Mouse (Mus musculus) embryonic facial prominence, embryonic 10.5 days (tissue): ENCODE measurements around the gene Igflr1. TPM values are rescaled to one million over a fixed set of nuclear protein-coding genes. Genes with fewer than 3 reads are reported as not detected.
A peak's percentile ranks its signal among the peaks of the same experiment; 100 is the strongest.

Experiments used
- DNase-seq: peaks from one replicate; pipeline ENCODE4 v3.0.0-alpha.2; 2017; ENCODE audit warnings: low spot score
- H3K27ac ChIP-seq: fragments of 300-500 bp; sonication (generic); replicated peaks from 2 replicates; pipeline ENCODE4 v1.5.1; 2016; ENCODE audit warnings: mild to moderate bottlenecking
- H3K27me3 ChIP-seq: fragments of 300-500 bp; sonication (generic); replicated peaks from 2 replicates; pipeline ENCODE4 v1.6.1; 2016; ENCODE audit warnings: low read depth, mild to moderate bottlenecking; ENCODE audit not compliant: poor library complexity, severe bottlenecking
- H3K36me3 ChIP-seq: fragments of 300-500 bp; sonication (generic); replicated peaks from 2 replicates; pipeline ENCODE4 v1.6.1; 2016; ENCODE audit warnings: mild to moderate bottlenecking, moderate library complexity
- H3K4me1 ChIP-seq: fragments of 300-500 bp; sonication (generic); 2 replicates; pipeline ENCODE4 v1.6.1; 2016
- H3K4me3 ChIP-seq: fragments of 300-500 bp; sonication (generic); 2 replicates; pipeline ENCODE4 v1.5.1; 2016; ENCODE audit warnings: mild to moderate bottlenecking, moderate library complexity
- H3K9me3 ChIP-seq: fragments of 300-500 bp; sonication (generic); 2 replicates; pipeline ENCODE4 v1.6.1; 2016; ENCODE audit warnings: mild to moderate bottlenecking
- WGBS: fragments of 180-500 bp; shearing (Covaris S2); methylation state at CpG from one replicate; pipeline ENCODE4 v1.1.7; 2016; 5-methylcytosine and 5-hydroxymethylcytosine counted together
- polyA plus RNA-seq: library from polyadenylated mRNA; unstranded; fragments of >200 nt; fragmentation: Nextera tagmentation; extraction: Ambion mirVana; gene quantifications from 2 replicates; pipeline ENCODE4 v1.2.1, GENCODE M21; 2016

Igflr1 gene
- polyA plus RNA-seq, 1 experiment from 2014 or later, result 4.6 TPM

DNA sequence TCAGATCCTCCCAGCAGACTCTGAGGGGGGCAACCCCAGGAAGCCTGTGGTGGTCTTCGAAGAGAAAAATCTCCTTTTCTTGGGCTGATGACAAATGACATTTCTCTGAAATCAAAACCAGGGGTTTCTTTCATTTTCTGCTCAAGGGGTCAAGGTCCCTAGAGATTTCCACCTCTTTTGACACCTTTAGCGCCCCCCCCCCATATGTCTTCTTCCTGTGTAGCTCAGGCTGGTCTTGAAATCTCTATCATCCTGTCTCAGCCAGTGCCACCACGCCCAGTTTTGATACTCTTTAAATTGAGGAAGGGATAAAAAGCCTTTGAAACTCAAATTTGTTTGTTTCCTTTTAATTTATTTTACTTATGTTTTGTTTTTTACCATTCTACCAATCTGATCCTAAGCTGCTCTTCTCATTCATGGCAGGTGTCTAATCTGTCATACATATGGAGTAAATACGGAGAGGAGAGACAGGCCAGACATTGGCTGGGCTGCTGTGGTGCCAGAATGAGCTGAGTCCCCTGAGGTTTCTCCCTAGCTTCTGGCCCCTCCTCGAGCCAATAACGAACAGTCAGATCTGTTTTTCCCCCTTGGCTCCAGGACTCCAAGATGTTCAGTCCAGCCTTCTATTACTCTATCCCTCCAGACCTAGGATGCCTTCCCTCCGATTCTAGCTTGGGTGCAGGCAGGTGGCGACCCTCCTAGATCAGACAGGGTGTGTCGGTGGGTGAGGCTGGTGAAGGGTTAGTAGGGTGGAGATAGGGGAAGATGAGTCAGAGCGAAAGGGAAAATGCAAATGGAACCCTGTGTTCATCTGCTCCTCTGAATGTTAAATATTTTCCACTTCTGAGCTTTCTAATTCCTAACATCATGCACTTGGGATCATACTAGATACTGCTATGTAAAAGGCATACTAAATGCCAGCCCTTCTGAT is 28.6 kb downstream of the Igflr1 start:
- Histone ChIP-seq H3K27ac (no peak overlapping the region), H3K9me3 (no peaks in the 10 kb centered on the region), H3K36me3 (no peaks in the 10 kb centered on the region), H3K27me3 (no peaks in the 10 kb centered on the region), H3K4me1 (peaks cover 9% of the 10 kb centered on the region), H3K4me3 (no peak overlapping the region)
- no peak for DNase-seq
- 79% methylated on average over 10 of the region's 10 CpGs for WGBS

DNA sequence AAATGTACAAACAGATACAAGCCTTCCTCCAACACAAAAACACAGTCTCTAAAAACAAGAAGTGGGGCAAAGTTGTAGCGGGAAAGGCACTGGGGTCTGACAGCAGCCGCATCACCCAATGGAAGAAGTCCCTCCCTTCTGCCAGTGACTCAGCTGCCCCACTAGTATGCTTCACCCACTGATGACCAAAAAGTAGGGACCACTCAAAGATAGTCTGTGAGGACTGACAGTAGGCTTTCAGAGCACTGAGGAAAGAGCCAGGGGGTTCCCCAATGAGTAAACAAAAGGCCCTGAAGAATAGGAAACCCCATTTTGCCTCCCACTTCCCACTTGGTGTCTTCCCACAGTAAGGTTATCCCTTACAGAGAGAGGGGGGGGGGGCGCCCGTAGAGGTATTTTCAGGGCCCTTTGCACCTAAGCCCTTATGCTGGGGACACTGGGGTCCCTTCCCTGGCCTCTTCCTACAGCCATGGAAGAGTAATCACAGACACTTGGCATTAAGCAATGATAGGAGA is 29.3 kb downstream of the Igflr1 start:
- 67% methylated on average over 4 of the region's 4 CpGs for WGBS
- no peak overlapping the region for H3K27ac ChIP-seq
- no peak for DNase-seq

DNA sequence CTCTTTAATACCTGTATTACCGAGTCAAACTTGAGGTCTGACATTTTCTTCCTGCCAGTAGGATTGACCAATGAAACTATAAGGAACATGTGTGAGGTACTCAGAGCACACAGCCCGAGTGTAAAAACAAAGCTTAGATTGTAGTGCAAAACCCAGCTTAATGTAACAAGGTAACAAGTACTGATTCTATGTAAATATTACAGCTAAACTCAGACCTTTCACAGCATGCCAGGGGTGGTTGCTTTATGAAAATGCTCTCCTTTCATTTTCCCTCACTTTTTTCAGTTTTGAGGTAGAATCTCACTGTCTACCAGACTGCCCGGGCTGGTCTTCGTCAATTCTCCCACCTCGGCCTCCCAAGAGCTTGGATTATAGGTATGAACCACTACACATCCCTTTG is 30.9 kb downstream of the Igflr1 start:
- Histone ChIP-seq H3K4me3 (no peak overlapping the region), H3K9me3 (no peaks in the 10 kb centered on the region), H3K36me3 (no peaks in the 10 kb centered on the region), H3K27ac (no peak overlapping the region), H3K27me3 (no peaks in the 10 kb centered on the region), H3K4me1 (peaks cover 4% of the 10 kb centered on the region; the same call in 1 of the 2 replicates)
- no peak for DNase-seq
- WGBS, result 83% methylated on average over 5 of the region's 5 CpGs

More for the DNA sequence above, 29.3 kb downstream of the Igflr1 start:
- H3K4me1 ChIP-seq, result peaks cover 9% of the 10 kb centered on the region
- H3K9me3 ChIP-seq, result no peaks in the 10 kb centered on the region
- H3K27me3 ChIP-seq, result no peaks in the 10 kb centered on the region
- no peak overlapping the region for H3K4me3 ChIP-seq
- no peaks in the 10 kb centered on the region for H3K36me3 ChIP-seq

DNA sequence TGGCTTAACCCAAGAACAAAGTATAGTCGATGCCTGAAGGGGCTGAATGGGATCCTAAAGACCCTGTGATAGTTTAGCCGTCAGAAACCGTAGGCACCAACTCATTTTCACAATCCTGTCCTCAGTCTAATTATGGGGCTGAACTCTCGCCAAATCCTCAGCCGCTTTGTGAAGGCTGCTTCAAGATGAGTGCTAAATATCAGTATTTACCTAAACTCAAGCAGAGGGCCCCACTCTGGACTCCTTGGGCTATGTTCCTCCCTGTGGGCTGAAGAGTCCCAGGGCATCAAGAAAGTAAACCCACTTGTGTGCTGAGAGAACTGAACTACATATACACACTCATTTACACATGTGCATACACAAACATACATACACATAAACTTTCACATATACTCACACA is 31.6 kb downstream of the Igflr1 start:
- Histone ChIP-seq H3K4me3 (no peak overlapping the region), H3K36me3 (no peaks in the 10 kb centered on the region), H3K27me3 (no peaks in the 10 kb centered on the region), H3K27ac (no peak overlapping the region), H3K4me1 (peaks cover 4% of the 10 kb centered on the region; the same call in 1 of the 2 replicates), H3K9me3 (no peaks in the 10 kb centered on the region)
- WGBS, result 77% methylated on average over 5 of the region's 5 CpGs
- no peak for DNase-seq

DNA sequence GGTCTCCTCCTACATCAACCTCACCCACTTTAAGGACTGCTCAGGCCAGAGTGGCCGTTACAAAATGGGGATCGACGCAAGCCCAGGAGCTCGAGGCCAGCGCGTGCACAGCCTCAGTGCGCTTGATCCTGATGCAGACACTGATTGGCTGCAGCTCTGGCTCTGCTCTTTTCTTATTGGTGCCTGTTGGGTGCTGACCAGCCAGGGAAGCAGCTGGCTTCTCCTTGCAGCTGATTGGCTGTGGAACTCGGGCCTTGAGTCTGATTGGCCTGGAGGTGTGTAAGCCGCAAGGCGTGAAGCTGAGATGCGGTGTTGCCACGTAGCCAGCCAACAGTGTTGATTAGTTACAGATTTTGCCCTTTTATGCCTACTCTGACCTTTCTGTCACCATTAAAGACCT is 33.6 kb downstream of the Igflr1 start, which contains the start of gene Zbtb32:
Gene Zbtb32, minus strand, starts transcription at position 124 of the 400 bp plus-strand sequence.
- no peak for DNase-seq
- Histone ChIP-seq H3K4me3 (peak within 1 kb of the TSS; percentile 25; the same call in 1 of the 2 replicates), H3K4me1 (peaks cover 18% of the 10 kb centered on the region), H3K9me3 (no peaks in the 10 kb centered on the region), H3K27me3 (no peaks in the 10 kb centered on the region), H3K36me3 (no peaks in the 10 kb centered on the region), H3K27ac (no peak within 1 kb of the TSS)
- 92% methylated on average over 12 of the region's 12 CpGs for WGBS

DNA sequence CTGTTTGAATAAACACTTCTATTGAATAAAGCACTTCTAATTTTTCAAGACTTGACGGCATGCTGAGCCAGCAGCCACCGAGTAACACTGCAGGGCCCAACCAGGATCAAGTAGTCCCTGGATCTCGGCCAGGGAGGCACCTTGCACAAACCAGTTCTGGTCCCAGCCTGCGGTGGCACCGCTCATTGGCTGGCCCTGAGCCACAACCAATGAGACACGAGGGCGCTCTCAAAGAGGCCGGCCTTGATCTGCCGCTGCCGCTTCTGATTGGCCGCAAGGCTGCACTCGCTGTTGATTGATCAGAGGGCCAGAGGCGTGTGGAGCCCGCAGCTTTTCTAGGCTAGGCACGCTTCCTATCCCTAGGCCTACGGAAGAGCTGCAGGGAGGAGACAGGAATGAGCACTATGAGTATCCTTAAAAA is 34.7 kb downstream of the Igflr1 start:
- Histone ChIP-seq H3K9me3 (no peaks in the 10 kb centered on the region), H3K27ac (no peak overlapping the region), H3K4me1 (peaks cover 18% of the 10 kb centered on the region), H3K36me3 (no peaks in the 10 kb centered on the region), H3K4me3 (peak overlapping the region; percentile 25; the same call in 1 of the 2 replicates), H3K27me3 (no peaks in the 10 kb centered on the region)
- peak; percentile 85 for DNase-seq
- 2% methylated on average over 16 of the region's 16 CpGs for WGBS

DNA sequence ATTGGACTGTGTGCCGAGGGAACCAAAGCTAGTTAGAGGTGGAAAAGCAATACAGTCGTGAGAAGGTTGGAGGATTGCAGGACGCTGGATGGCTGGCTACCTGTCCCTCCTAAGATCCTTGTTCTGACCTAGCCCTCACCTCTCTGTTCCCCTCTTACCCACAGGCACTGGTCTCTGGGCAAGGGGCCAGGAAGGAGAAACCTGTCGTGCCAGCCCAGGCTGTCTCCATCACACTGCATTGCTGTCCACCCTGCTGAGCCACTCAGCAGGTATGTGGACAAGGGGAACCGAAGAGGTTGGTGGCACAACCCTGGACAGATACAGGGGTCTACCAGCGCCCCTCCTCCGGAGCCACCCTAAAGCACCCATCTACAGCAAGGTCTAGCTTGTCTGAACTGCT is 35.4 kb downstream of the Igflr1 start:
- Histone ChIP-seq H3K27me3 (no peaks in the 10 kb centered on the region), H3K9me3 (no peaks in the 10 kb centered on the region), H3K4me3 (peak overlapping the region; percentile 8; the same call in 1 of the 2 replicates), H3K36me3 (no peaks in the 10 kb centered on the region), H3K4me1 (peaks cover 18% of the 10 kb centered on the region), H3K27ac (no peak overlapping the region)
- DNase-seq, result no peak
- 78% methylated on average over 7 of the region's 7 CpGs for WGBS

DNA sequence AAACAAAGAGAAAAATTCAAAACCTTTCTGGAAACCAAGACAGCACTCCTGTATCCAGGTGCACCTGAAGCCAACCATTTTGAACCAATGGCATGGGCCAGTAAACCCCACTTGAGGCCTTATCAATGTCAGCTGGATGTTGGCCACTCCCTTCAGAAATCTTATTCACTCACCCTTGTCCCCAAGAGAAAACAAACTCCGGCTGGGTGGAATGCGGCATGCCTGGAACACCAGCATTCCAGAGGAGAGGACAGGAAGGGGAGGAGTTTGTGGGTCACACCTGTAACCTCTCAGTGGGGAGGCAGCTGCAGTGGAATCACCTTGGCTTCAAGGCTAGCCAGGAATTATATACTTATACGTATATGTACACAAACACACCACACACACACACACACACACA is 37.4 kb downstream of the Igflr1 start:
- Histone ChIP-seq H3K27ac (no peak overlapping the region; the same call in 1 of the 2 replicates), H3K36me3 (no peaks in the 10 kb centered on the region), H3K9me3 (no peaks in the 10 kb centered on the region), H3K4me3 (no peak overlapping the region), H3K4me1 (peaks cover 18% of the 10 kb centered on the region), H3K27me3 (no peaks in the 10 kb centered on the region)
- 42% methylated on average over 3 of the region's 3 CpGs for WGBS
- peak; percentile 62 for DNase-seq

DNA sequence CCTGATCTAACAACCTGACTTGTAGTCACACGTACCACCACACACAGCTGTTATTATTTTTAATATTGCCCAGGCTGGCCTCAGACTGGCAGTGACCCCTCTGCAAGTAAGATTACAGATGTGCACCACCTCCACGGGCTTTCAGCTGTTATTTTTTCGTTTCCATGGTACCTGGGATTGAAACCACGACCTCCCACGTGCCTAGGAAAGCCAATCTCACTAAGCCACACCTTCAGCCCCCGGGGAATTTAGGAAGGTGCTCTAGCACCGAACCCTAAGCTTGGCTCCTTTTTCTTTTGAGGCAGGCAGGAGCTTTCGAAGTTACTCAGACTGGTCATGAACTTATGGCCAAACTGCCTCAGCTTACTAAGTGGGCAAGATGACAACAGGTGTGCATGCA is 39.2 kb downstream of the Igflr1 start:
- no peaks in the 10 kb centered on the region for H3K27me3 ChIP-seq
- DNase-seq, result no peak
- peaks cover 23% of the 10 kb centered on the region for H3K4me1 ChIP-seq
- WGBS, result 54% methylated on average over 8 of the region's 8 CpGs
- no peaks in the 10 kb centered on the region for H3K9me3 ChIP-seq
- no peak overlapping the region for H3K4me3 ChIP-seq
- H3K36me3 ChIP-seq, result no peaks in the 10 kb centered on the region
- 0 out of 2 replicates have a peak overlapping the region, but pooled peaks have one; percentile 8 for H3K27ac ChIP-seq

DNA sequence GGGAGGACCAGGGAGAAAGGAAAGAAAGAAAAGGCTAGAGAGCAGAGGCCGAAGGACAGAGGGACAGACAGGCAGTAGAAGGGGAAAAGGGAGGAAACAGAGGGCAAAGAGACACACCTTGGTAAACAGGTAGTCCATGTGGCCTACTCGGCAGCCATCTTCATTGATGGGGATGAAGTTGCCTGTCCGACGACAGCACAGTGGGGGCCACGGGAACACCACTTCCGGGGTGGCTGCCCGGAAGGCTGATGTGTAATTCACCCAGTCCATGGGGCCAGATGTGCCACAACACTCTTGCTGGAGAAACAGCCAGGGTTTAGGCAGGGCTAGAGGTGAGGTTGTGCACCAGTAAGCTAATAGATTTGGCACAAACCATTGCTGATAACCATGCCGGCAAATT is 39.7 kb downstream of the Igflr1 start:
- H3K4me3 ChIP-seq, result no peak overlapping the region
- peaks cover 20% of the 10 kb centered on the region for H3K4me1 ChIP-seq
- H3K36me3 ChIP-seq, result no peaks in the 10 kb centered on the region
- H3K27ac ChIP-seq, result 0 out of 2 replicates have a peak overlapping the region, but pooled peaks have one; percentile 8
- no peaks in the 10 kb centered on the region for H3K9me3 ChIP-seq
- DNase-seq, result no peak
- no peaks in the 10 kb centered on the region for H3K27me3 ChIP-seq
- WGBS, result 90% methylated on average over 8 of the region's 8 CpGs

DNA sequence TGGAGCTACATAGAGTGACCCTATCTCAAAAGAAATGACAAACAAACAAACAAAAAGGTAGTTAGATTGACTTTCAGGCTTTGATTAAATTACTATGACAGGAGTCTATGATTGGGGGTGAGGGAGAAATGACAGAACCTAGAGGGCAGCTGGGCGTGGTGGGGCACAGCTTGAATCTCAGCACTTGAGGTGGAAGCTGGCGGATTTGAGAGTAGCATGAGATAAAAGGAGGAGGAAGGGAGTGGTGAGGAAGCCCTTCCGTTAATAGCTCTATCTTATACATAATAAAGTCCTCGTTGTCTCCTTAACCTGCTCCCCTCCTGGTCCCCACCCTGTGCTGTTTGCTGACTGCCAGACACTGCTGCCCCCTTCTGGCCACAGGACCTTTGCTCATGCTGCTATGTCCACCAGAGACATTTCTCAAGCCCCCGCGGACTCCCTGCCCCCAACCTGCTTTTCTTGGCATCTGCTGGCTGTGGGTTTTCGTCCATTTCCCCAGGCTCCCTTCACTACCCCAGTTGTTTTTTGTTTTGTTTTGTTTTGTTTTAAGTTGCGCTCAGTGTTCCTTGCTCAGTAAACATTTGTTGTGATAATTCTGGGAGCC is 42.6 kb downstream of the Igflr1 start:
- WGBS, result 33% methylated on average over 8 of the region's 8 CpGs
- peak; percentile 71 for DNase-seq
- H3K36me3 ChIP-seq, result no peaks in the 10 kb centered on the region
- H3K27ac ChIP-seq, result no peak overlapping the region
- H3K27me3 ChIP-seq, result no peaks in the 10 kb centered on the region
- no peaks in the 10 kb centered on the region for H3K9me3 ChIP-seq
- H3K4me3 ChIP-seq, result no peak overlapping the region; the same call in 1 of the 2 replicates
- peaks cover 14% of the 10 kb centered on the region for H3K4me1 ChIP-seq

DNA sequence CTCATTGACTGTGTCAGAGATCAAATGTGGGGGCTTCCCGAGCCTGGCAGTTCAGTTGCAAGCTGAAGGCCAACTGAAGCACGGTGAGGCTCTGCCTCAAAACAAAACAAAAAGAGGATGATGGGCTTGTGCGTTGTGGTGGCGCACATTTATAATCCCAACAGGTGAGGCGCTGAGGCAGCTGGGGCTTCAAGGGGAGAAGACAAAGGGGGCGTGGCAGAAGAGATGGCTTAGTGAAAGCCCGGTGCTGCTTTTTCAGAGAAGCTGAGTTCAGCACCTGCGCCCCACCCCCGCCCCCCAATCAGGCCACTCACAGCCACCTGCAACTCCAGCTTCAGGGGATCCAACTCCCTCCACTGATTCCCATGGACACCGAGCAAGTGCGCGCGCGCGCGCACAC is 43.2 kb downstream of the Igflr1 start:
- WGBS, result 46% methylated on average over 16 of the region's 16 CpGs
- H3K36me3 ChIP-seq, result no peaks in the 10 kb centered on the region
- no peaks in the 10 kb centered on the region for H3K27me3 ChIP-seq
- no peaks in the 10 kb centered on the region for H3K9me3 ChIP-seq
- H3K4me1 ChIP-seq, result 0 out of 2 replicates have a peak, but pooled peaks cover 7% of the 10 kb centered on the region
- H3K27ac ChIP-seq, result no peak overlapping the region
- peak; percentile 13 for DNase-seq
- no peak overlapping the region; the same call in 1 of the 2 replicates for H3K4me3 ChIP-seq
